Mouse (Mus musculus): ENCODE measurements around the gene Atp13a5.

Atp13a5 gene

GRCm38 (mm10) chr16:29204875-29205274, 173.7 kb downstream of the Atp13a5 start:
- DNase-seq (ENCODE audit: low spot score), result no peak

GRCm38 (mm10) chr16:29201146-29201545, 177.4 kb downstream of the Atp13a5 start:
- no peak for DNase-seq (ENCODE audit: low spot score)

- DNase-seq (ENCODE audit: low spot score), result no peak
Observed at GRCm38 (mm10) chr16:29198461-29198860, 180.1 kb downstream of the Atp13a5 start.

- DNase-seq (ENCODE audit: low spot score), result no peak
Observed at GRCm38 (mm10) chr16:29195156-29195555, 183.4 kb downstream of the Atp13a5 start.

GRCm38 (mm10) chr16:29193981-29194380, 184.6 kb downstream of the Atp13a5 start:
- no peak for DNase-seq (ENCODE audit: low spot score)

GRCm38 (mm10) chr16:29192911-29193310, 185.6 kb downstream of the Atp13a5 start:
- no peak for DNase-seq (ENCODE audit: low spot score)
